Mouse (Mus musculus): ENCODE measurements around the gene Sox5. TPM values are rescaled to one million over a fixed set of nuclear protein-coding genes. Genes with fewer than 3 reads are reported as not detected.

Sox5 gene
- polyA plus RNA-seq, 1 experiment from 2014 or later, result 17.2 TPM

DNA sequence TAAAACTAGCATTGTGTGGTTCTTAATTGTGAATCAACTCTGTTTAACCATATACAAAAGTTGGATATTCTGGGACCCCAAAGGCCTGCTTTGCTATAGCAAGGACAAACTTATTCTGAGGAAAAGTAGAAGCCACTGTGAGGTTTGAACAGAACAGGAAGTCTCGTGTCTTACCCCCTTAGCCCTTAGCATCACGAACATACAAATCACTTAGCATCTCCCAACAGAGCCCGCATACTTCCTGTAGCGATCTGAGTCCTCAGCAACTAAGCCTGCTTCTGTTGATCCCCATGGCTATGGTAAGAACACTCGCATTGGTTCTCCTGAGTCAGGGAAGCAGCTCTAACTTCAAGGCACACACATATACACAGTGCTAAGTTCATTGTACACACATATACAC lies 337.4 kb downstream of the Sox5 start:
- no peak for ATAC-seq (replicated peaks; ENCODE audit: low FRiP score, low TSS enrichment, low read depth)
- H3K9me3 ChIP-seq (ENCODE audit: control insufficient read depth, low read length), result no peaks in the 10 kb centered on the region
- no peak overlapping the region for H3K4me2 ChIP-seq (ENCODE audit: low read length)
- DNase-seq (ENCODE audit: low spot score), result no peak
- WGBS, result 69% methylated on average over 5 of the region's 5 CpGs
- H3K36me3 ChIP-seq (ENCODE audit: control insufficient read depth, insufficient read depth, low read length), result no peaks in the 10 kb centered on the region
- H3K4me3 ChIP-seq (ENCODE audit: low read depth, low read length), result no peak overlapping the region
- H3K4me1 ChIP-seq (replicated peaks; ENCODE audit: control insufficient read depth, insufficient read depth, low read length), result no peaks in the 10 kb centered on the region
- H3K9ac ChIP-seq (ENCODE audit: low read length), result no peak overlapping the region
- H3K27ac ChIP-seq (ENCODE audit: low read depth), result no peak overlapping the region
- no peaks in the 10 kb centered on the region for H3K27me3 ChIP-seq (replicated peaks; ENCODE audit: control insufficient read depth, insufficient read depth, low read length)

DNA sequence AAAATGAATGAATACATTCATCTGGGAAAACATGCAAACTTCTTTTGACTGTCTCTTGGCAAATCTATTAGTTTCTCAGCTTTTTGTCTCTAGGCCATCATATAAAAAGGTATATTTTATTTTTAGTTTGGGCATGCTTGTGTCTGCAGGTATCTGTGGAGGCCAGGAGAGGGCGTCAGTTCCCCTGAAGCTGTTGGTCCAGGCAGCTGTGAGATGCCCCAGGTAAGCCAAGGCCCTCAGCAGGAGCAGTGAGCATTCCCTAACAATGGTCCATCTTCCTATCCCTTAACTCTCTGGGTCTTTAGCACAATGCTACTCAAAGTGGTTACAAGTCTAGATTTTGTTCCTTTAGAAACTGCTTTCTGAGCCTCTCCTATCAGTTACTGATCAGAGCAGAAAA lies 338.1 kb downstream of the Sox5 start:
- Histone ChIP-seq H3K4me2 (ENCODE audit: low read length) (no peak overlapping the region), H3K36me3 (ENCODE audit: control insufficient read depth, insufficient read depth, low read length) (no peaks in the 10 kb centered on the region), H3K27me3 (replicated peaks; ENCODE audit: control insufficient read depth, insufficient read depth, low read length) (no peaks in the 10 kb centered on the region), H3K27ac (ENCODE audit: low read depth) (no peak overlapping the region), H3K4me1 (replicated peaks; ENCODE audit: control insufficient read depth, insufficient read depth, low read length) (no peaks in the 10 kb centered on the region), H3K9ac (ENCODE audit: low read length) (no peak overlapping the region), H3K4me3 (ENCODE audit: low read depth, low read length) (no peak overlapping the region), H3K9me3 (ENCODE audit: control insufficient read depth, low read length) (no peaks in the 10 kb centered on the region)
- ATAC-seq (replicated peaks; ENCODE audit: low FRiP score, low TSS enrichment, low read depth) (no peak), DNase-seq (ENCODE audit: low spot score) (no peak)
- WGBS, result 59% methylated on average over 1 of the region's 1 CpGs

DNA sequence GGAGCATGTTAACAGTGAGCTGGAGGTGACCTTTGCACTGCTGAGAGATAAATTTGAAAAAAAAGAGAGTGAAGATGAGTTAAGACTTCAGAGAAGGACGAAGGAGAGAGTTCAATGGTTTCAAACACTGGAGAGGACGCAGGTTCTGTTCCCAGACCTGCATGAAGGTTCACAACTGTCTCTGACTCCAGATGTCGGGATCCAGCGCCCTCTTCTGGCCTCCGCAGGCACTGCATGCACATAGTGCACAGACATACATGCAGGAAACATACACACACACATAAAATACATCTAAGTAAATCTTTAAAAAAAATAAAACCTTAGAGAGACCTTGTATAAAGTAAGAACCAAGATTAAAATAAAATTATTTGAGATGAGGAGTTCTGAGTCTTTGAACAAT lies 352.5 kb downstream of the Sox5 start:
- DNase-seq (ENCODE audit: low spot score) (no peak), ATAC-seq (replicated peaks; ENCODE audit: low FRiP score, low TSS enrichment, low read depth) (no peak)
- no peaks in the 10 kb centered on the region for H3K36me3 ChIP-seq (ENCODE audit: control insufficient read depth, insufficient read depth, low read length)
- no peaks in the 10 kb centered on the region for H3K27me3 ChIP-seq (replicated peaks; ENCODE audit: control insufficient read depth, insufficient read depth, low read length)
- H3K4me2 ChIP-seq (ENCODE audit: low read length), result no peak overlapping the region
- H3K4me3 ChIP-seq (ENCODE audit: low read depth, low read length), result no peak overlapping the region
- H3K9me3 ChIP-seq (ENCODE audit: control insufficient read depth, low read length), result no peaks in the 10 kb centered on the region
- 75% methylated on average over 5 of the region's 5 CpGs for WGBS
- H3K27ac ChIP-seq (ENCODE audit: low read depth), result no peak overlapping the region
- no peaks in the 10 kb centered on the region for H3K4me1 ChIP-seq (replicated peaks; ENCODE audit: control insufficient read depth, insufficient read depth, low read length)
- H3K9ac ChIP-seq (ENCODE audit: low read length), result no peak overlapping the region

DNA sequence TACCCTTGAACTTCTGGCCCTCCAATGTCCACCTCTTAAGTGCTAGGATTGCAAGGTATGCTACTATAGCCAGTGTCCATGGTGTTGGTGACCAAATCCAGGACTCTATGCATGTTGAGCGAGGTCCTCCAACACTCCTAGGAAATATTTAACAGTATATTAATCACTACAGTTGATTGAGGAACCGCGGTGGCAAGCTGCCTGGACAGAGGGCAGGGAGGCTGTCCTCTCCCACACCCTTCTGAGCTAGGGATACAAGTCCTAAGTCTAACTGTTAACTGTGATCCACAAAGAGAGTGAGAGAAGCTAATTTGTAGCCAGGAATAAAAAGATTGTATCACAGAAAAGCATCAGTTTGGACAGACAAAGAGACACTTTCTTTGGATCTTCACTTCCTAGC lies 373.7 kb downstream of the Sox5 start:
- Histone ChIP-seq H3K4me3 (ENCODE audit: low read depth, low read length) (no peak overlapping the region), H3K9ac (ENCODE audit: low read length) (no peak overlapping the region), H3K27ac (ENCODE audit: low read depth) (no peak overlapping the region), H3K4me1 (replicated peaks; ENCODE audit: control insufficient read depth, insufficient read depth, low read length) (no peaks in the 10 kb centered on the region), H3K9me3 (ENCODE audit: control insufficient read depth, low read length) (no peaks in the 10 kb centered on the region), H3K36me3 (ENCODE audit: control insufficient read depth, insufficient read depth, low read length) (no peaks in the 10 kb centered on the region), H3K4me2 (ENCODE audit: low read length) (no peak overlapping the region), H3K27me3 (replicated peaks; ENCODE audit: control insufficient read depth, insufficient read depth, low read length) (no peaks in the 10 kb centered on the region)
- DNase-seq (ENCODE audit: low spot score) (no peak), ATAC-seq (replicated peaks; ENCODE audit: low FRiP score, low TSS enrichment, low read depth) (no peak)
- 92% methylated on average over 3 of the region's 3 CpGs for WGBS

DNA sequence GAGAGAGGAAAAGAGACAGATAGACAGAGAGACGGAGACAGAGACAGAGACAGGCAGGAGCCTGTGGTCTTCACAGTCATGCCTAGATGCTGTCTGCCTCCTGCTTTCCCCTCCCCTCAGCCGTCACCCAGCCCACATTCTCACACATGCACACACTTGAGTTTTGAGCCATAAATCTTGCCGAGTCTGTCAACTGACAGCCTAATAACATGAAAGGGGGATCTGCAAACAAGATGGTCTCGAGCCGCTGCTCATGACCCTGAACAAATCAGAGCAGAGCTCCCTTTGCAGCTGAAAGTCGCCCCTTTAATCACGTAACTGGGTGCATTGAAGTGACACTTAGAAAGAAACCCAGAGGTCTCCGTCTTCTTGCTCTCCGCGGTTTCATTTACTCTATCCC lies 383.7 kb downstream of the Sox5 start:
- H3K9ac ChIP-seq (ENCODE audit: low read length), result no peak overlapping the region
- H3K4me3 ChIP-seq (ENCODE audit: low read depth, low read length), result no peak overlapping the region
- no peaks in the 10 kb centered on the region for H3K36me3 ChIP-seq (ENCODE audit: control insufficient read depth, insufficient read depth, low read length)
- DNase-seq (ENCODE audit: low spot score), result no peak
- H3K27ac ChIP-seq (ENCODE audit: low read depth), result no peak overlapping the region
- H3K9me3 ChIP-seq (ENCODE audit: control insufficient read depth, low read length), result no peaks in the 10 kb centered on the region
- ATAC-seq (replicated peaks; ENCODE audit: low FRiP score, low TSS enrichment, low read depth), result no peak
- H3K27me3 ChIP-seq (replicated peaks; ENCODE audit: control insufficient read depth, insufficient read depth, low read length), result no peaks in the 10 kb centered on the region
- WGBS, result 26% methylated on average over 10 of the region's 10 CpGs
- H3K4me1 ChIP-seq (replicated peaks; ENCODE audit: control insufficient read depth, insufficient read depth, low read length), result no peaks in the 10 kb centered on the region; the same call in 1 of the 2 replicates
- peak overlapping the region; percentile 33 for H3K4me2 ChIP-seq (ENCODE audit: low read length)

DNA sequence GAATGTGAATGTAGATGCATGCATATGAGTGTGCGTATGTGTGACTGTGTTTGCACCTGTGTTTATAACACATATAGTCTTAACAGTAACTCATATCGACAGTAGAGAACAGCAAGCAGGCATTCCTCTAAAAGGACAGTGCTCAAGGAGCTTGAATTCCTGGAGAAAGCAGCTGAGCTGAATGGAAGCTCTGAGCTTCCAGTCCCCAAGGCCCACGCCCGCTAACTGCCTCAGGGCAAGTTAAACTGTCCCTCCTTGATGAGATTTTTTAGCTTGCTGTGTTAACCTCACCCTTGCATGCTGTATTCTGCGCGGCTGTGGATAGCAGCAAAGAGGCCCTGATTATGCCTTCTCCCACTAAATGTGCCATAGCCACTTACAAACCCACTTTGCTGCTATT lies 388.6 kb downstream of the Sox5 start:
- Histone ChIP-seq H3K4me1 (replicated peaks; ENCODE audit: control insufficient read depth, insufficient read depth, low read length) (no peaks in the 10 kb centered on the region), H3K36me3 (ENCODE audit: control insufficient read depth, insufficient read depth, low read length) (no peaks in the 10 kb centered on the region), H3K27ac (ENCODE audit: low read depth) (no peak overlapping the region), H3K9me3 (ENCODE audit: control insufficient read depth, low read length) (no peaks in the 10 kb centered on the region), H3K4me2 (ENCODE audit: low read length) (no peak overlapping the region), H3K9ac (ENCODE audit: low read length) (no peak overlapping the region), H3K27me3 (replicated peaks; ENCODE audit: control insufficient read depth, insufficient read depth, low read length) (no peaks in the 10 kb centered on the region), H3K4me3 (ENCODE audit: low read depth, low read length) (no peak overlapping the region)
- ATAC-seq (replicated peaks; ENCODE audit: low FRiP score, low TSS enrichment, low read depth) (no peak), DNase-seq (ENCODE audit: low spot score) (no peak)
- 76% methylated on average over 6 of the region's 6 CpGs for WGBS

DNA sequence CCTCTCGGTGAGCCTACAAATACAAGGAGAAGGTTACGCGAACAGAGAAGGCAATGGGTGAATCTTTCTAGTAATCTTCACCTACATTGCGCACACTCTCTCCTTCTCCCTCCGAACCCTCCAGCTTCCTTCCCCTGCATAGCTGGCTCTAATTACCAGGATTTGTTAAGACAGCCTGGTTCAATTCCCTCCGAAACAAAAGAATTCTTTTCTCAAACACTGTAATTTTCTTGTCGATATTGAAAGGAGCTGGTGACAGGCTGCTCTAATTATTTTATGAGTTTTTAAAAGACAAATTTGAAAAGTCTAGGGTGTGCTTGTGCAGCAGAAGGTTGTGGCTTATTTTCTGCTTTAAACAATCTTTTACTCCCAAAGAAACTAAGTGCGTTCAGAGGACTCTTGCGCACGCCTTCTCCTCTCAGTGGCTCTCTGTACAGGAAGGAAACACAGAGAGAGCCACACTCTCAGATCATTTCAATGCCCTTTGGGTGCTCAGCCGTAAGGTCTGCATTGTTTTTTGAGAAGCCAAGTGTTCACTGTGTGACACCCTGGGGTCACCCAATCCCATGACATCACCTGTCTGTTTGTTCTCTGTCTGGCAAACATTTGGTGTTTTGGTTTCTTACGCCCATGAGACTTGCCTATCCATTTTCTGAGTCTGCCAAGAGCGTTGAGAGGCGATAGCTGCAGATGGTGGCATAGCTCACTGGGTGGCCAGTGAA lies 392.3 kb downstream of the Sox5 start:
- H3K9ac ChIP-seq (ENCODE audit: low read length), result no peak overlapping the region
- DNase-seq (ENCODE audit: low spot score), result no peak
- H3K36me3 ChIP-seq (ENCODE audit: control insufficient read depth, insufficient read depth, low read length), result no peaks in the 10 kb centered on the region
- H3K27ac ChIP-seq (ENCODE audit: low read depth), result no peak overlapping the region
- 84% methylated on average over 14 of the region's 14 CpGs for WGBS
- H3K4me3 ChIP-seq (ENCODE audit: low read depth, low read length), result no peak overlapping the region
- no peaks in the 10 kb centered on the region for H3K27me3 ChIP-seq (replicated peaks; ENCODE audit: control insufficient read depth, insufficient read depth, low read length)
- H3K9me3 ChIP-seq (ENCODE audit: control insufficient read depth, low read length), result no peaks in the 10 kb centered on the region
- ATAC-seq (replicated peaks; ENCODE audit: low FRiP score, low TSS enrichment, low read depth), result no peak
- no peak overlapping the region for H3K4me2 ChIP-seq (ENCODE audit: low read length)
- no peaks in the 10 kb centered on the region for H3K4me1 ChIP-seq (replicated peaks; ENCODE audit: control insufficient read depth, insufficient read depth, low read length)

DNA sequence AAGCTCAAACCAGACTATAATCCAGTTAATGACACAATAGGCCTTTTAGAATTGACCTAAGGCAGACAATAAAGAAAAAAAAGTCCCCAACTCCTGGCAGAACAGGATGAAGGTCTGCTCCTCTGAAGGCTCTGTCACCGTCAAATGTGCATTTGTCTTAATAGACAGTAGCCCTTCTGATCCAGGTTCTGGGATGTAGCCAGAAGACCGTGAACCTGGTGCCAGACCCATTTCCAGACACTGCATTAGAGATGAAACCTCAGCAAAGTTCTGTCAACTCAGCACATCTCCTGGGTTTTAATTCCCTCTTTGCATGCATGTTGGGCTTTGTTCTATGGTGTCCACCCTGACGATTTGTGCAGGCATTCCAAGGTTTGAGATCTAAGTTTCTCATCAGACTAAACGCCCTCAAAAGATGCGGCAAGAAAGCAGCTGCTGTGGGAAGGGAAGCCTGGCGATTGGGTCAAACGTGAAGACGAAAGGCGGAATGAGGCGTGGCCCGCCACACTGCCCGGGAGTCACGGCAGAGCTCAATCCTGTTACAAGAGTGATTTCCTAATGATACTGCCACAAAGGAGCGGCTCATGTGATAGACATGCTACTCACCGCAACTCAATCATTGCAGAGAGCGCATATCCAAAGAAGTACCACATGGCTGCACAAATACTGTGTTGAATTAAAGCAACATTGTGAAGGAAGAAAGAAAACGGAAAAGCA lies 394.1 kb downstream of the Sox5 start:
- no peaks in the 10 kb centered on the region for H3K9me3 ChIP-seq (ENCODE audit: control insufficient read depth, low read length)
- no peak overlapping the region for H3K27ac ChIP-seq (ENCODE audit: low read depth)
- H3K4me2 ChIP-seq (ENCODE audit: low read length), result no peak overlapping the region
- 77% methylated on average over 17 of the region's 17 CpGs for WGBS
- no peak overlapping the region for H3K9ac ChIP-seq (ENCODE audit: low read length)
- H3K27me3 ChIP-seq (replicated peaks; ENCODE audit: control insufficient read depth, insufficient read depth, low read length), result no peaks in the 10 kb centered on the region
- no peak for ATAC-seq (replicated peaks; ENCODE audit: low FRiP score, low TSS enrichment, low read depth)
- no peaks in the 10 kb centered on the region for H3K4me1 ChIP-seq (replicated peaks; ENCODE audit: control insufficient read depth, insufficient read depth, low read length)
- DNase-seq (ENCODE audit: low spot score), result no peak
- no peaks in the 10 kb centered on the region for H3K36me3 ChIP-seq (ENCODE audit: control insufficient read depth, insufficient read depth, low read length)
- no peak overlapping the region for H3K4me3 ChIP-seq (ENCODE audit: low read depth, low read length)

DNA sequence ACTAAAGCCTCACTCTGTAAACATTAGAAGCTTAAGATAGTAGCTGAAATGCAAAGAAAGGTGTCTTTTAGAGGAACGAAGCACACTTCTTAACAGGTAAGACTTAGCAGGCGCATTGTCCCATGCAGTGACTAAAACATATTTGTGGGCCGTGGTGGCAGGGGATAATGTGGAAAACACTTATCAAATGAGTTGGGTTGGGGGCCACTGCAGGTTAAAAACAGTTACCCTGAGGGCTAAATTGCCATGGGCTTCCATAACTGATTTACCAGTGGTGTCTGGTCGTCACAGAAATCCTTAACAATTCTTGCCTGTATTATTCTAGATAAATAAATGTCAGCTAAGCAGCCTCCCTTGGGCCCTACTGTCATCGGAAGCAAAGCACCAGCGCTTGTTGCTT lies 401.1 kb downstream of the Sox5 start:
- no peaks in the 10 kb centered on the region for H3K36me3 ChIP-seq (ENCODE audit: control insufficient read depth, insufficient read depth, low read length)
- WGBS, result 59% methylated on average over 6 of the region's 6 CpGs
- ATAC-seq (replicated peaks; ENCODE audit: low FRiP score, low TSS enrichment, low read depth), result no peak

More for the DNA sequence above, 401.1 kb downstream of the Sox5 start:
- no peaks in the 10 kb centered on the region for H3K27me3 ChIP-seq (replicated peaks; ENCODE audit: control insufficient read depth, insufficient read depth, low read length)
- no peak overlapping the region for H3K4me2 ChIP-seq (ENCODE audit: low read length)
- no peak overlapping the region for H3K27ac ChIP-seq (ENCODE audit: low read depth)
- no peak overlapping the region for H3K4me3 ChIP-seq (ENCODE audit: low read depth, low read length)
- no peak overlapping the region for H3K9ac ChIP-seq (ENCODE audit: low read length)
- no peaks in the 10 kb centered on the region for H3K9me3 ChIP-seq (ENCODE audit: control insufficient read depth, low read length)
- DNase-seq (ENCODE audit: low spot score), result no peak
- no peaks in the 10 kb centered on the region for H3K4me1 ChIP-seq (replicated peaks; ENCODE audit: control insufficient read depth, insufficient read depth, low read length)

Data from intestine, embryonic 14.5 days (tissue).